Mouse (Mus musculus) intestine, embryonic 14.5 days (tissue): ENCODE measurements around the gene Cdh23. TPM values are rescaled to one million over a fixed set of nuclear protein-coding genes. Genes with fewer than 3 reads are reported as not detected.

Source experiments
- ATAC-seq: fragments of 200-750 bp; cut with Nextera tagmentation; replicated peaks from 2 replicates; pipeline ENCODE4 v1.8.0; 2017; ENCODE audit warnings: low read depth, moderate number of reproducible peaks, moderate TSS enrichment, moderate library complexity; ENCODE audit not compliant: low FRiP score, low TSS enrichment
- DNase-seq: peaks from one replicate; pipeline ENCODE4 v3.0.0-alpha.2; 2018; ENCODE audit warnings: low spot score
- H3K27ac ChIP-seq: fragments of 300-500 bp; sonication (generic); 2 replicates; pipeline ENCODE4 v1.5.1; 2014; ENCODE audit warnings: low read depth, mild to moderate bottlenecking, control low read depth
- H3K27me3 ChIP-seq: fragments of 300-500 bp; sonication (generic); replicated peaks from 2 replicates; pipeline ENCODE4 v1.6.1; 2014; ENCODE audit warnings: low read length, control low read depth; ENCODE audit not compliant: control insufficient read depth, insufficient read depth
- H3K36me3 ChIP-seq: fragments of 300-500 bp; sonication (generic); 2 replicates; pipeline ENCODE4 v1.6.1; 2014; ENCODE audit warnings: low read length, control low read depth; ENCODE audit not compliant: control insufficient read depth, insufficient read depth
- H3K4me1 ChIP-seq: fragments of 300-500 bp; sonication (generic); replicated peaks from 2 replicates; pipeline ENCODE4 v1.6.1; 2014; ENCODE audit warnings: low read length, control low read depth, mixed read lengths; ENCODE audit not compliant: control insufficient read depth, insufficient read depth
- H3K4me2 ChIP-seq: fragments of 300-500 bp; sonication (generic); 2 replicates; pipeline ENCODE4 v1.6.1; 2014; ENCODE audit warnings: low read length
- H3K4me3 ChIP-seq: fragments of 300-500 bp; sonication (generic); 2 replicates; pipeline ENCODE4 v1.5.1; 2014; ENCODE audit warnings: low read depth, low read length, control low read depth, mixed read lengths
- H3K9ac ChIP-seq: fragments of 300-500 bp; sonication (generic); 2 replicates; pipeline ENCODE4 v1.6.1; 2014; ENCODE audit warnings: mild to moderate bottlenecking, low read length
- H3K9me3 ChIP-seq: fragments of 300-500 bp; sonication (generic); 2 replicates; pipeline ENCODE4 v1.6.1; 2016; ENCODE audit warnings: low read length, control low read depth; ENCODE audit not compliant: control insufficient read depth
- WGBS: fragments of 180-500 bp; shearing (Covaris S2); extraction: QIAGEN DNeasy Blood & Tissue Kit; methylation state at CpG from one replicate; pipeline ENCODE4 v1.1.7; 2014; 5-methylcytosine and 5-hydroxymethylcytosine counted together
- polyA plus RNA-seq: library from polyadenylated mRNA; unstranded; fragments of >200 nt; fragmentation: Nextera tagmentation; extraction: Ambion mirVana; gene quantifications from 2 replicates; pipeline ENCODE4 v1.2.1, GENCODE M21; 2014

Cdh23 gene
- polyA plus RNA-seq, 1 experiment from 2014 or later = 1.0 TPM

DNA sequence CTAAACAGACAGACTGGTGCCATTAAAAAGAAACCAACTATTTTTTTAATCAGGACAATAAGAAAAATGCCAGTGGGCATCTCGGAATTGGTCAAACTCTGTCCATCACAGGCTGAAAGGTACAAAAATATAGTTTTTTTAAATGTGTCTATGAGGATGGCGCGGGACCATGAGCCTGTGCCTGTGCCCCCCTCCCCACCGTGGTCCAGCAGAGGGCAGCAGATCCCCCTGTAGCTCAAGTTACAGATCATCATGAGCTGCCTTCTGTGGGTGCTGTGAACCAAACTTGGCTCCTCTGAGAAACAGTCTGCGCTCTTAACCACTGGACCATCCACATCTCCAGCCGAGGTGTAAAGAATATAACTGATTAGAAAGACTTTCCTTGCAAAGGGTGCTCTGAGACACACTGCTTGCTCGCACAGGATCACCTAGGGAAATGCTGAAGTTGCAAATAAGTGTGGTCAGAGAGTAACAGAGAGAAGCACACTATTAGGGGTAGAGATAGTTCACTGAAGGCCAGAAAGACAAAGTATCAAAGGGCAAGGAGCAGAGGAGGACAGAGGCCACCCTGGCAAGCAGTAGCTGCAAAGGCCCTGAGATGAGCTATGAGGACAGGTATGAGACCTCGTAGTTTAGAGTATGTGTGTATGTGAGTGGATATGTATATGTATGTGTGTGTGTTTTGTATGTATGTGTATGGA lies 74.7 kb downstream of the Cdh23 start:
- Histone ChIP-seq H3K9me3 (peaks cover 3% of the 10 kb centered on the region; the same call in 1 of the 2 replicates), H3K36me3 (no peaks in the 10 kb centered on the region), H3K4me1 (peaks cover 4% of the 10 kb centered on the region; the same call in 1 of the 2 replicates), H3K9ac (no peak overlapping the region), H3K27ac (no peak overlapping the region), H3K4me2 (no peak overlapping the region), H3K4me3 (no peak overlapping the region), H3K27me3 (no peaks in the 10 kb centered on the region)
- DNase-seq = no peak
- WGBS = 88% methylated on average over 8 of the region's 8 CpGs
- no peak for ATAC-seq

DNA sequence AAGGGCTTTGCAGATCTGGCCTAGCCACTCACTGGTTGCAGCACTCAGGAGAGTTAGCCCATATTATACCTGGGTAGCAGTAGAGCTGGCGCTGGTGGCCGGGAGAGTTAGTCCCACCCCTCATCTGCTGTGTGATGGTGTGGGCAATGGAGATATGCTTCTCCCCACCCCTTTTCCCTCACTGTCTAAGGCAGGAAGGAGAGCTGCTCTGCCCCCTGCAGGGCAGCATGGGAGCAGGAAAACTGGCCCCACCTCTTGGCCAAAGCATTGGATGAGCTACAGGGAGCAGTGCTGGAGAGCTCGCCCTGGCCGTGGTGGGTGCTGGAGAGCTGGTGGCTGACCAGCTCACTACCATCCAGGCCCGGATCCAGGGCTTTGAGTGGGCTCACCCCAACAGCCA lies 80.4 kb downstream of the Cdh23 start:
- ATAC-seq = no peak
- no peaks in the 10 kb centered on the region for H3K9me3 ChIP-seq
- 55% methylated on average over 5 of the region's 5 CpGs for WGBS
- no peaks in the 10 kb centered on the region for H3K36me3 ChIP-seq
- H3K4me1 ChIP-seq = no peaks in the 10 kb centered on the region
- H3K4me3 ChIP-seq = no peak overlapping the region
- H3K4me2 ChIP-seq = no peak overlapping the region
- no peak for DNase-seq
- H3K27me3 ChIP-seq = no peaks in the 10 kb centered on the region
- H3K9ac ChIP-seq = no peak overlapping the region
- no peak overlapping the region for H3K27ac ChIP-seq

DNA sequence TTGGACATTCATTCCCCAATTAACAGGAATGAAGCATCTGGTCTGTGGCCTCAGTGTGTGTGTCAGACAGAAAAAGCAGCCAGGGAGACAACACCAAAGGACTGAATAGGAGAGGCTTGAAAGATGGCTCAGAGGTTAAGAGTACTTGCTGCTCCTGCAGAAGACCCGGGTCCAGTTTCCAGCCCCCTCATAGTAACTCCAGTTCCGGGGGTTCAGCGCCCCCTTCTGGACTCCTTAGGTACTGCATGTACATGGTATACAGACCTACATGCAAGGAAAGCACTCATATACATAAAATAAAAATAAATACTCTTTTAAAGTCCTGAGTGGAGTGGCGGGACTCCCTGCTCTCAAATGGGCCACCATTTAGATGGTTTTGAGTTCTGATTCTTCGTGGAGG lies 83.4 kb downstream of the Cdh23 start:
- H3K36me3 ChIP-seq = no peaks in the 10 kb centered on the region

DNA sequence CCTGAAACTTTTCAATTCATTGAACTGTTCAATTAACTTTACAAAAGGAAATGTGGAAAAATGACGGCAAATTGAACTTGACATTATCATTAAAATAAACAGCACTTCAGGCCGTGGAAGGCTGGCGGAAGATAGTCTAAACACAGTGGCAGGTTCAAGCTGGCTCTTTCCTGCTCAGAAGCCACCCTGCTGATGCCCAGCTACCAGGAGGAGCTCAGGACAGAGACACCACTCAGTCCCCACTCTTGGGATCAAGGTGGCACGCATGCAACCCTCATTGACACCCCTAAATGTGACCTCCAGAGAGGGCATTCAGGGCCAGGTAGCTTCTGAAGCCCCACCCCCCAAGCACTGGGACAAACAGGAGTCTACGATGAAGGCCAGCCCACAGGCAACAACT lies 89.1 kb downstream of the Cdh23 start:
- no peak for ATAC-seq

More for the DNA sequence above, 83.4 kb downstream of the Cdh23 start:
- 31% methylated on average over 5 of the region's 5 CpGs for WGBS
- Histone ChIP-seq H3K9me3 (no peaks in the 10 kb centered on the region), H3K4me1 (no peaks in the 10 kb centered on the region), H3K4me2 (no peak overlapping the region), H3K4me3 (no peak overlapping the region), H3K9ac (no peak overlapping the region), H3K27me3 (no peaks in the 10 kb centered on the region), H3K27ac (no peak overlapping the region)
- no peak for DNase-seq
- no peak for ATAC-seq

DNA sequence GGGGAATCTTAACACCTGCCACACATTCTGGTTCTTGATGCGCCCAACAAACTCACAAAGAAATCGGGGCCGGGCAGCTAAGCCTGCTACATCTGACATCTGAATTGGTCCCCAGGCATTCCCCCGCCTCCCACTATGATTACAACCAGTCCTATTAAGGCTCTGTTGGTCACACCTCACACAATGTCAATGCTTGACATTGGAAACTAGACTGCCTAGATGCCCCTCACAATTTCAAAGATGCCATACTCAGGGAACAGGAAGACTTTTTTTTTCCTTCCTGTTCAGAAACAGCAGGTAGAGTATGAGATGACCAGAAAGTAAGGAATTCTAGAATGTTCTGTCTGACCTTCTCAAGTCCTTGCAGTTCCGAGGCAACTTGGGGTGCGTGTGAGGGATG lies 89.6 kb downstream of the Cdh23 start:
- H3K4me2 ChIP-seq = no peak overlapping the region
- H3K36me3 ChIP-seq = no peaks in the 10 kb centered on the region
- ATAC-seq (no peak), DNase-seq (no peak)
- WGBS = 90% methylated on average over 6 of the region's 6 CpGs
- H3K9ac ChIP-seq = no peak overlapping the region
- peaks cover 5% of the 10 kb centered on the region; the same call in 1 of the 2 replicates for H3K4me1 ChIP-seq
- H3K27ac ChIP-seq = no peak overlapping the region
- H3K9me3 ChIP-seq = no peaks in the 10 kb centered on the region
- H3K27me3 ChIP-seq = no peaks in the 10 kb centered on the region
- no peak overlapping the region for H3K4me3 ChIP-seq

More for the DNA sequence above, 89.1 kb downstream of the Cdh23 start:
- Histone ChIP-seq H3K4me1 (no peaks in the 10 kb centered on the region), H3K27ac (no peak overlapping the region), H3K9me3 (no peaks in the 10 kb centered on the region), H3K27me3 (no peaks in the 10 kb centered on the region), H3K36me3 (no peaks in the 10 kb centered on the region), H3K9ac (no peak overlapping the region), H3K4me3 (no peak overlapping the region), H3K4me2 (no peak overlapping the region)
- WGBS = 51% methylated on average over 5 of the region's 5 CpGs
- no peak for DNase-seq

DNA sequence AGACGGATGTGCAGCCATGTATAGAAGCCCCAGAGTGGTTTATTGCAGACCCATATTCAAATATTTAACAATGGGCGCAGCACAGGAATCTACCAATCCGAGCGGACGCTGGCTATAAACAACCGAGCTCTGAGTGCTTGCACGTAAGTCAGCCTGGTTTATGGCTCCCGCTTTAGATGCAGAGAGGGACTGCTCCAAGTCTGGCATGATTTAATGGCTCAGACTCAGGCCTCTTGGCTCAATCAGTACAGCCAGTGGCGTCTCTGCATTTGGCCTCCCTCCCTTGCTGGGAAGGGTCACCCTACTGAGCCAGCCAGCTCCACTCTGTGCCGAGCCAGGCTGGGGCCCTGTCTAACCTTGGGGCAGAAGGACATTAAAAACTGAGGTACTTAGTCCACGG lies 94.1 kb downstream of the Cdh23 start:
- DNase-seq (peak; percentile 55), ATAC-seq (peak; percentile 72)
- Histone ChIP-seq H3K27ac (no peak overlapping the region), H3K9ac (no peak overlapping the region), H3K4me3 (no peak overlapping the region), H3K4me2 (peak overlapping the region; percentile 24), H3K36me3 (no peaks in the 10 kb centered on the region), H3K4me1 (peaks cover 7% of the 10 kb centered on the region; the same call in 1 of the 2 replicates), H3K27me3 (no peaks in the 10 kb centered on the region), H3K9me3 (no peaks in the 10 kb centered on the region)
- WGBS = 21% methylated on average over 11 of the region's 11 CpGs

DNA sequence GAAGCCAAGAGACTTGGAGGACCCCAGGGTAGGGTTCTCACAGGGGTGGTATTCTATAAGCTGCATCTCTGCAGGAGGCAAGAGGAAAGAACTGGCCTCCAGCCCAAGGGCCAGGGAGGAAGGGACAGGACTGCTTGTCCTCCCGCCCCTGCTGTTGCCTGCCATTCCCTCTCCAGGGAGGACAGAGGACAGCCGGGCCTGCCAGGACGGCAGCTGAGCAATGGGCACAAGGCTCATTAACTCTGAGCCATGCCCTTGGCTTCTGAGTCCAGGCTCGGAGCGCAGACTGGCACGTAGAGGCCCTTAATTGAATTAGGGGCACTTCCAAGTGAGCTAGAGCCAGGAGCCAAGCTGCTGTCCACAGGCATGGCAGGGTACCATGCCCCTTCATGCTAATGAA lies 101.1 kb downstream of the Cdh23 start:
- Histone ChIP-seq H3K9ac (no peak overlapping the region), H3K36me3 (no peaks in the 10 kb centered on the region), H3K9me3 (no peaks in the 10 kb centered on the region), H3K27me3 (no peaks in the 10 kb centered on the region), H3K4me2 (no peak overlapping the region), H3K4me3 (no peak overlapping the region), H3K27ac (no peak overlapping the region), H3K4me1 (no peaks in the 10 kb centered on the region)
- no peak for DNase-seq
- ATAC-seq = no peak
- WGBS = 81% methylated on average over 6 of the region's 6 CpGs

DNA sequence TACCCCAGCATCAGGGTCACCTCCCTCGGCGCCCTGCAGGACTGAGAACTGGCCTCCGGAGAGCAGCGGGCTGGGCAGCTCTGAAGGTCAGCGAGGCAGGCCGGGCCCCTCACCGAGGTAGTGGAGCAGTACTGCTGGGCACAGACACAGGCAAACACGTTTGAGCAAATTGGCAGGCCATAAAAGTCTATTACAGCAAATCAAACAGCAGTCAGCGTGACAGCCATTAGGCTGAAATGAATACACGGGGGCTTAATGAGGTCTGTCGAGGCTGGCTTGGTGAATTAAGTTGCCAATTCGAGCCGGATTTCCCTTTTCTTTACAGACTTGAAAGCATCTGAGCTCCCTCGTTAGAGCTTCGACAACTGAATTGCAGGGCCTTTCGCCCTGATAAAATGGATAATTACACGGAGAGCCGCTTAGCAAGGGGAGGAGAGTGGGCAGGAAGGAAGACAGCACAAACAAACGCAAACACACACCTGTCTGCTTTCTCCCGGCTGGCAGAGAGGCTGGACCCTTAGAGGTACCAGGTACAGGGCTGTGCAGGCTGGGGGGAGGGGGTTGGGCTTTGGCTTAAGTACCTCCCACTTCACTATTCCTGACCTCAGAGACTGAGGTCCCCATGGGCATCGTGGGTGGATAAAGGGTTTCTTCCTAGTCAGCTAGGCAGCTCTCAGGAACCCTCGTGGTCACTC lies 103.3 kb downstream of the Cdh23 start:
- WGBS = 16% methylated on average over 22 of the region's 22 CpGs
- H3K9me3 ChIP-seq = no peaks in the 10 kb centered on the region
- H3K4me2 ChIP-seq = peak overlapping the region; percentile 22; the same call in 1 of the 2 replicates
- no peaks in the 10 kb centered on the region for H3K36me3 ChIP-seq
- H3K9ac ChIP-seq = no peak overlapping the region
- no peaks in the 10 kb centered on the region for H3K27me3 ChIP-seq
- H3K4me3 ChIP-seq = no peak overlapping the region
- no peaks in the 10 kb centered on the region for H3K4me1 ChIP-seq
- H3K27ac ChIP-seq = no peak overlapping the region
- ATAC-seq (peak; percentile 14; the same call in 1 of the 2 replicates), DNase-seq (no peak)
